Mouse (Mus musculus) cortical plate, adult 2 months (tissue): ENCODE data around the gene Epb42.

Experiments
- CTCF ChIP-seq: fragments of 200-500 bp; IDR thresholded peaks from 2 replicates; pipeline ENCODE4 v1.5.1; 2011; ENCODE audit warnings: mild to moderate bottlenecking, control low read depth, low read length; ENCODE audit not compliant: insufficient read depth; ENCODE audit errors: extremely low read depth
- POLR2A ChIP-seq: fragments of 200-500 bp; IDR thresholded peaks from 2 replicates; pipeline ENCODE4 v1.6.1; 2011; ENCODE audit warnings: mild to moderate bottlenecking, low read length, control low read depth; ENCODE audit not compliant: insufficient read depth; ENCODE audit errors: extremely low read depth

- TF ChIP-seq CTCF (no peak), POLR2A (no peak)
These were observed at the start of gene Epb42 for GRCm38 (mm10) chr2:121036733-121037341.
